Comparison of ENCODE assay signal across 8 mouse cellular contexts in the genomic region with DNA sequence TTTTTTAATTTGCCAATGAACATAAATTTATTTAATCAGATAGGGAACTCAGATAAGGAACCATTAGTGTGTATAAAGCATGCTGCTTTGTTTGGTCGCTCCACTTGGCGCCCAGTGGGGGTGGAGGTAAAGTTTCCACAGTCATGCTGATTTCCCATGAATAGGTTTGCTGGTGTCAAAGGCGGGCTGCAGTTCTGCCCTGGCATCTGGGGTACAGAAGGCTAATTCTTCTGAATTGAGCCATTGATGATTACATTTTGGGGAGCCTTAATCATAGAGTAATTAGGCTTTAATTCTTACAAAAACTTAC.
DNase-seq lines count a peak whose midpoint lies in the region; ATAC-seq lines count a peak whose summit lies in the region.

No protein-coding gene starts in this region.

- peak; percentile 63; the same call in 1 of the 2 replicates for ATAC-seq in hindbrain, embryonic 15.5 days (ENCODE audit: low FRiP score, low read depth)
- peak; percentile 90 for ATAC-seq in neural tube, embryonic 12.5 days (ENCODE audit: low FRiP score, low read depth)
- no peak for ATAC-seq in megakaryocyte-erythroid progenitor cell, adult 5-6 weeks (replicated peaks; ENCODE audit: low FRiP score, low TSS enrichment, poor library complexity, severe bottlenecking)

- H3K27ac ChIP-seq in embryonic facial prominence, embryonic 10.5 days (replicated peaks) = peak overlapping the region; percentile 46; the same call in 1 of the 2 replicates
- no peak overlapping the region for H3K27ac ChIP-seq in hindbrain, embryonic 15.5 days (replicated peaks)
- no peak overlapping the region for H3K27ac ChIP-seq in neural tube, embryonic 12.5 days

- no peak overlapping the region for H3K9ac ChIP-seq in hindbrain, embryonic 15.5 days
- no peak overlapping the region for H3K9ac ChIP-seq in neural tube, embryonic 12.5 days

- no peaks in the 10 kb centered on the region for H3K9me3 ChIP-seq in embryonic facial prominence, embryonic 10.5 days
- H3K9me3 ChIP-seq in hindbrain, embryonic 15.5 days = no peaks in the 10 kb centered on the region
- H3K9me3 ChIP-seq in neural tube, embryonic 12.5 days = no peaks in the 10 kb centered on the region

- intact Hi-C loops in left cerebral cortex, postnatal 10 days (cut with DNase I) = no loop called here

- H3K4me3 ChIP-seq in embryonic facial prominence, embryonic 10.5 days = 0 out of 2 replicates have a peak overlapping the region, but pooled peaks have one; percentile 25
- H3K4me3 ChIP-seq in hindbrain, embryonic 15.5 days = peak overlapping the region; percentile 23
- H3K4me3 ChIP-seq in neural tube, embryonic 12.5 days = no peak overlapping the region

- H3K4me1 ChIP-seq in embryonic facial prominence, embryonic 10.5 days = peaks cover 6% of the 10 kb centered on the region; the same call in 1 of the 2 replicates
- H3K4me1 ChIP-seq in hindbrain, embryonic 15.5 days (replicated peaks) = peaks cover 7% of the 10 kb centered on the region
- H3K4me1 ChIP-seq in neural tube, embryonic 12.5 days = no peaks in the 10 kb centered on the region

- 8% methylated on average over 3 of the region's 3 CpGs for WGBS in embryonic facial prominence, embryonic 10.5 days
- WGBS in hindbrain, embryonic 15.5 days = 2% methylated on average over 3 of the region's 3 CpGs
- 2% methylated on average over 3 of the region's 3 CpGs for WGBS in neural tube, embryonic 12.5 days

- no peaks in the 10 kb centered on the region for H3K27me3 ChIP-seq in embryonic facial prominence, embryonic 10.5 days (replicated peaks; ENCODE audit: low read depth, poor library complexity, severe bottlenecking)
- no peaks in the 10 kb centered on the region for H3K27me3 ChIP-seq in hindbrain, embryonic 15.5 days
- no peaks in the 10 kb centered on the region for H3K27me3 ChIP-seq in neural tube, embryonic 12.5 days (replicated peaks)

- peak overlapping the region; percentile 47 for H3K4me2 ChIP-seq in hindbrain, embryonic 15.5 days
- peak overlapping the region; percentile 52 for H3K4me2 ChIP-seq in neural tube, embryonic 12.5 days (replicated peaks)

- H3K36me3 ChIP-seq in embryonic facial prominence, embryonic 10.5 days (replicated peaks) = no peaks in the 10 kb centered on the region
- H3K36me3 ChIP-seq in hindbrain, embryonic 15.5 days = no peaks in the 10 kb centered on the region
- no peaks in the 10 kb centered on the region for H3K36me3 ChIP-seq in neural tube, embryonic 12.5 days

- peak; percentile 21 to 29 for DNase-seq in kidney, postnatal 4 days
- no peak for DNase-seq in kidney, adult 8-10 months
- peak; percentile 58 for DNase-seq in embryonic facial prominence, embryonic 10.5 days (ENCODE audit: low spot score)
- no peak for DNase-seq in gastrocnemius, postnatal 25 days
- DNase-seq in left cerebral cortex, postnatal 10 days (ENCODE audit: extremely low spot score in 1 of 2, low spot score in 2 of 2) = no peak

Comparison
In these comparisons a context has a peak if more than half of its experiments do, and no peak if none do; other contexts are left out.
1. DNase-seq: peak in kidney, postnatal 4 days (2 of 2) and embryonic facial prominence, embryonic 10.5 days (single experiment); none in kidney, adult 8-10 months (0 of 2), gastrocnemius, postnatal 25 days (single experiment) and left cerebral cortex, postnatal 10 days (0 of 2).